Mouse (Mus musculus): ENCODE data around the gene Sntg2.

The Sntg2 gene

GRCm38 (mm10) chr12:30202763-30203162, 170.4 kb downstream of the Sntg2 start:
- DNase-seq (ENCODE audit: low read depth) = no peak

GRCm38 (mm10) chr12:30201031-30201430, 172.1 kb downstream of the Sntg2 start:
- DNase-seq (ENCODE audit: low read depth) = no peak

GRCm38 (mm10) chr12:30200621-30201020, 172.6 kb downstream of the Sntg2 start:
- no peak for DNase-seq (ENCODE audit: low read depth)

- DNase-seq (ENCODE audit: low read depth) = no peak
Measured at GRCm38 (mm10) chr12:30199735-30200134, 173.4 kb downstream of the Sntg2 start.

- DNase-seq (ENCODE audit: low read depth) = no peak
Measured at GRCm38 (mm10) chr12:30198250-30198649, 174.9 kb downstream of the Sntg2 start.

- DNase-seq (ENCODE audit: low read depth) = no peak
Measured at GRCm38 (mm10) chr12:30181721-30182120, 191.5 kb downstream of the Sntg2 start.

GRCm38 (mm10) chr12:30179623-30180022, 193.6 kb downstream of the Sntg2 start:
- DNase-seq (ENCODE audit: low read depth) = no peak

- DNase-seq (ENCODE audit: low read depth) = no peak
Measured at GRCm38 (mm10) chr12:30177966-30178365, 195.2 kb downstream of the Sntg2 start.

- no peak for DNase-seq (ENCODE audit: low read depth)
Measured at GRCm38 (mm10) chr12:30177529-30177928, 195.6 kb downstream of the Sntg2 start.

- DNase-seq (ENCODE audit: low read depth) = no peak
Measured at GRCm38 (mm10) chr12:30168491-30168890, 204.7 kb downstream of the Sntg2 start.

- no peak for DNase-seq (ENCODE audit: low read depth)
Measured at GRCm38 (mm10) chr12:30164538-30164937, 208.6 kb downstream of the Sntg2 start.

- no peak for DNase-seq (ENCODE audit: low read depth)
Measured at GRCm38 (mm10) chr12:30164005-30164404, 209.2 kb downstream of the Sntg2 start.

GRCm38 (mm10) chr12:30161731-30162406, 211.3 kb downstream of the Sntg2 start:
- no peak for DNase-seq (ENCODE audit: low read depth)

- DNase-seq (ENCODE audit: low read depth) = no peak
Measured at GRCm38 (mm10) chr12:30160475-30160874, 212.7 kb downstream of the Sntg2 start.

GRCm38 (mm10) chr12:30159788-30160187, 213.4 kb downstream of the Sntg2 start:
- DNase-seq (ENCODE audit: low read depth) = no peak

- no peak for DNase-seq (ENCODE audit: low read depth)
Measured at GRCm38 (mm10) chr12:30154079-30154673, 219.0 kb downstream of the Sntg2 start.

GRCm38 (mm10) chr12:30142085-30142484, 231.1 kb downstream of the Sntg2 start:
- DNase-seq (ENCODE audit: low read depth) = no peak

- no peak for DNase-seq (ENCODE audit: low read depth)
Measured at GRCm38 (mm10) chr12:30132524-30132923, 240.7 kb downstream of the Sntg2 start, which contains the start of gene Tpo. Tpo (minus strand) TSS chr12:30132624.

GRCm38 (mm10) chr12:30129411-30129716, 243.8 kb downstream of the Sntg2 start:
- DNase-seq (ENCODE audit: low read depth) = no peak

- DNase-seq (ENCODE audit: low read depth) = no peak
Measured at GRCm38 (mm10) chr12:30128561-30129410, 244.4 kb downstream of the Sntg2 start.
